Mouse (Mus musculus): ENCODE data around the gene Zfp978.
"Not testable (repeated sequence)": the region's sequence is repeated elsewhere in the genome, so short reads cannot be mapped to it uniquely, and the experiment has no call there.

Zfp978 gene

DNA sequence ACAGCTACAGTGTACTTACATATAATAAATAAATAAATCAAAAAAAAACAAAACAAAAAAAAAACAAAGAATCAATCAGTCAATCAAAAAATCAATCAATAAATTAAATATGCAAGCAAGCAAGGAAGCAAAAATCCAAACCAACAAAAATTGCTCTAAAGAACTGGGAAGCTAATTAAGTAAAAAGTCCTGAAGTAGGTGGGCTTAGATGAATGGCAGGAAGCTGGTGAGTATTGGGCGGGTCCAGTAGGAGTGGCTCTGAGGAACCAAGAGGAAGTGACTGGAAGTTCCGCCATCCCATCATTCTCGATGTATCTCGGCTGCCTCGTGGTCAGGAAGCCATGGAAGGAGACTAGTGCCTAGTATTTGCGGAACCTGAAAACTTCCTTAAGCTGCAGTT, at the start of gene Zfp978:
Gene Zfp978, plus strand, starts transcription at position 301 of the 400 bp plus-strand sequence.
- DNase-seq = not testable (repeated sequence)

DNA sequence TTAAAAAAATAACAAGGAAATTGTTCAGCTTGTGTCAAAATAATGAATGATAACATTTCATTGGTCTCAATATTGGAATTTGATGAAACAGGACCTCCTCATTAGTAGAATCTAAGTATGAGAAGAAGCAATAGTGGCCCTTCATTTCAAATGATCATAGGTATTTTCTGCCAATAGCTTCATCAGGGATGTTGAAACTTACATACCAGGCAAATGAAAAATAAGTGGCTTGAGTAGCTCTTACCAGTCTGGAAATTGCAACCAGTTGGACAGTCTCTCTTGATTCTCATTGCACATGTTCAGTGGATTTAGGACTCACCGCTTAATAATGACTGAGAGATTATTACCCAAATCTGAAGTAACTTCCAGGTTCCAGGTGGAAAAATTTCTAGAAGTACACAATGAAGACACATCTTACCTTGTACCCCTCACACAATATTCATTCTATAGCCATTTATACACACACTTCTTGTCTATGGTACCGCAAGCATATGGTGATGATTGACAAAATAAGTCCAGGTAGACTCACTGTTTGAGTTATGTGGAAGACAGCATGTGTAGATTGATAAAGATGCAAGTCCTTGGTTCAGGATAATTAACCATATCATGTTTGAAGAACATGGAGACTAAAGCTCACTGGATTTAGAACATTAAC, 25.9 kb upstream of the Zfp978 start:
- not testable (repeated sequence) for DNase-seq

DNA sequence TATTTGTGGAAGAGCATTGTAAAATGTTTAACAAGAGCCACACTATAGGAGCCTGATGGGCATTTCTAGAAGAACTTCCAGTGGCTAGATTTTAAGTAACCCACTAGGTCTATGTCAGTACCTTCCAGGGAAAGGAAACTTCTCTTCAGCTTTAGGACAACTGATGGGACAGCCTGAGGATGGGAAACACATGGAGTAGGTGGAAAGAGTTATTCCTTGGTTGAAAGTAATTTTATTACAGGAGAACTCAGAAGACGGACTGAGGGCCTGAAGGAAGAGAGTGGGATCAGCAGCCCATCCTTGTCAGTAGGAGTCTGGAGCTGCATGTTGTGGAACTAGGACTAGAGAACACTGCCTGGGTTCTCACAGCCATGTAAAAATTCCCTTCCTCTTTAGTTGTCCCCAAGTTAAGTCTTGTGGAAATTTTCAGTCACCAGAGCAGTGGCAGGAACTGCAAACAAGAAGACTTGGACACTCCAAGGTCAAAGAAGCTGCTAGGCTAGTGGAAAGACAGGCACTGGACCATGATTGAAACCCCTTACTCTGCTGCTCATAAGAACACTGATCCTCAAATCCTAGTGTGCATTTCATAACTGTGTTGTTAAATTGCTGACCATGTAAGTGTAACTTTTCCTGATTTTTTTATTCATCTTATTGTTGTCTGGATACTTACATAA, 25.3 kb upstream of the Zfp978 start:
- peak in 1 of 2 experiments; percentile 16 for DNase-seq

DNA sequence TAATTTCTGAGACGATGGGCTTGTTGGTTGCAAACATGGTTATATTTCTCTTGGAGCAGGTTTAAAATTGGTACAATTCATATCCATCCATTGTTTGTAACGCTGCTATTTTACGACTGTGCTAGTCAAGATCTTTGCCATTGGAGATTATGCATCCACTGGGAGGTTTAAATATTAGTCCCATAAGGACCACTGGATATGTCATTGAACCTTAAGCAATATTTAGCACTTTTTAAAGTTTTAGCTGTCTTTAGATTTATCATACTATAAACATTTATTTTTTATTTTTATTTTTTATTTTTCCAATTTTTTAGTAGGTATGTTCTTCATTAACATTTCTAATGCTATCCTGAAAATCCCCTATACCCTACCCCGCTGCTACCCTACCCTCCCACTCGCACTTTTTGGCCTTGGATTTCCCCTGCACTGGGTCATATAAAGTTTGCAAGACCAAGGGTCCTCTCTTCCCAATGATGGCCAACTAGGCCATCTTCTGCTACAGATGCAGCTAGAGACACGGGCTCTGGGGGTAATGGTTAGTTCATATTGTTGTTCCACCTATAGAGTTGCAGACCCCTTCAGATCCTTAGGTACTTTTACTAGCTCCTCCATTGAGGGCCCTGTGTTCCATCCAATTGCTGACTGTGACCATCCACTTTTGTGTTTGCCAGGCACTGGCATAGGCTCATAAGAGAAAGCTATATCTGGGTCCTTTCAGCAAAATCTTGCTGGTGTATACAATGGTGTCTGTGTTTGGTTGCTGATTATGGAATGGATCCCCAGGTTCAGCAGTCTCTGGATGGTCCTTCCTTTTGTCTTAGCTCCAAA, 24.5 kb upstream of the Zfp978 start:
- DNase-seq = peak; percentile 35 to 40

- peak in 1 of 2 experiments; percentile 13 for DNase-seq
These were observed 23.6 kb upstream of the Zfp978 start for GRCm38 (mm10) chr4:147337520-147337919.

DNA sequence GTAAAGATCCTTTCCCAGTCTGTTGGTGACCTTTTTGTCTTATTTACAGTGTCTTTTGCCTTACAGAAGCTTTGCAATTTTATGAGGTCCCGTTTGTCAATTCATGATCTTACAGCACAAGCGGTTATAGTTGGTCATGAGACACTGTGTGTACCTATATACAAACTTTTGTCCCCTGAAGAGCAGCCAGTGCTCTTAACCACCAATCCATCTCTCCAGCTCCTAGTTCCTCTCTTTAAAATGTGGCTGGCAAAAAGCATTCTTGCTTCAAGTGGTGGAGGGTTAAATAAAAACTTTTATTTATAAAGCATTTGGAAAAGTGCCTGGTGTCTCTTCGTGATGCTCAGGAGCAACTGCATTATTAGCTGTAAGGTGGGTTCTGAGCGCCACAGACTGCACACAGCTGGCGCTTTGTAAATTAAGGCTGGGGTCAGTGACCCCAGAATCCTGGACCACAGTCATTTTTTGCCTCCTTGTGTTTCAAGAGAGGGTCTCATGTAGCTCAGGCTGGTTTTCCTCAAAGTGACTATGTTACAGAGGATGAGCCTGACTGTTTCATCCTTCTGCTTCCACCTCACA, 23.0 kb upstream of the Zfp978 start:
- peak in 1 of 2 experiments; percentile 9 for DNase-seq

DNA sequence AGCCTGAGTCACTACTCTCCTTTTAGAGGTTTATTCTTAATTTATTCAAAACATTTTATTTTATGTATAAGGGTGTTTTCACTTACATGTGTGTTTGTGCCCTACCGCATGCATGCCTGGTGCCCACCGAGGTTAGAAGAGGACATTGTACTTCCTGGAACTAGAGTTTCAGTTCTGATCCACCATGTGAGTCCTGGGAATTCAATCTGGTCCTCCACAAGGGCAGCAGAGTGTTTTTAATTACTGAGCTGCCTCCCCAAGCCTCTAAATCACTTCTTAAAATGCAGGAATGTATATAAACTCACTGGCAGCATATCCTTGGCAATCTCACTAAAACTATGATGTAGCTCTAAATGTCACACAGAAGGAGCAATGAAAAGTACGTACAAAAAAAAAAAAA, 22.4 kb upstream of the Zfp978 start:
- DNase-seq = not testable (repeated sequence)

- peak in 1 of 2 experiments; percentile 35 for DNase-seq
These were observed 21.4 kb upstream of the Zfp978 start for GRCm38 (mm10) chr4:147339601-147340219.

GRCm38 (mm10) chr4:147340236-147340635, 20.9 kb upstream of the Zfp978 start:
- DNase-seq = not testable (repeated sequence)

DNA sequence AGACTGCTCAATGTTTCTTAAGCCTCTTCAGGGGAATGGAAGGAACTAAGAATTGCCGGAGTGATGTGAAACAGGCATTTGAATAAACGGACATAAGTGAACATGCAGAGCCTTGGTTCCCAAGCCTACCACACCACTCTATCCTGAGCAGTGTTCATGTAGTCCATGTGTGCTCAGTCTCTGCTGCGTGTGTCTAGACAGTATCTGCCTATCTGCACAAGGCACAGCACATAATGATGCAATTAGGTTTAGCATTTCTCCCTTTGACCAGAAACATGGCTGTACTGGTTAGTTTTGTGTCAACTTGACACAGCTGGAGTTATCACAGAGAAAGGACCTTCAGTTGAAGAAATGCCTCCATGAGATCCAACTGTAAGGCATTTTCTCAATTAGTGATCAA, 20.2 kb upstream of the Zfp978 start:
- DNase-seq = not testable (repeated sequence)

- DNase-seq = peak; percentile 38 to 43
These were observed 17.8 kb upstream of the Zfp978 start for GRCm38 (mm10) chr4:147343042-147343908.

GRCm38 (mm10) chr4:147345061-147345554, 16.0 kb upstream of the Zfp978 start:
- not testable (repeated sequence) for DNase-seq

DNA sequence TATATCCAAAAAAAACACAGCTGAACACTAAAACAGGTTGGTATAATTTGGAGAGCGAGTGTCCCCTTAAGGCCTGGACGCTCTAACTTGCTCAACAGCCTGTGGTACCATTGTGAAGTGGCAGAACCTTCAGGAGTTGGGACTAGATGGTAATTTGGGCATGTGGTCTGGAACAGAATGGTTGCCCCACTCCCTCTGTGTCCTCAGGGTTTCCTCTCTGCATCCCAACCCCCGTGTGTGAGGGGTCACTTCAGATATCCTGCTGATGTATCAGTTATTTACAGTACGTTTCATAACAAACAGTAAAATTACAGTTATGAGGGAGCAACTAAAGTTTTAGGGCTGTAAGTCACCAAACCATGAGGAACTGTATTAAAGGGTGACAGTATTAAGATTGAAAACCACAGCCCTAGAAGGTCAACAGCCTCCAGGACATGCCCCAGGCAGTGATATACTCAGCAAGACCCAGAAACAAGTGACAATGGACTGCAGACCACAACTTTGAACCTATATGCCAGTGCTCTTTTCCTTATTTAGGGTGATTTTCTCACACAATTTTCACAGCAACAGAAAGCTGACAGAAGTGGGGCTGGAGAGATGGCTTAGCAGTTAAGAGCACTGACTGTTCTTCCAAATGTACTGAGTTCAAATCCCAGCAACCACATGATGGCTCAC, 14.6 kb upstream of the Zfp978 start:
- DNase-seq = not testable (repeated sequence)

DNA sequence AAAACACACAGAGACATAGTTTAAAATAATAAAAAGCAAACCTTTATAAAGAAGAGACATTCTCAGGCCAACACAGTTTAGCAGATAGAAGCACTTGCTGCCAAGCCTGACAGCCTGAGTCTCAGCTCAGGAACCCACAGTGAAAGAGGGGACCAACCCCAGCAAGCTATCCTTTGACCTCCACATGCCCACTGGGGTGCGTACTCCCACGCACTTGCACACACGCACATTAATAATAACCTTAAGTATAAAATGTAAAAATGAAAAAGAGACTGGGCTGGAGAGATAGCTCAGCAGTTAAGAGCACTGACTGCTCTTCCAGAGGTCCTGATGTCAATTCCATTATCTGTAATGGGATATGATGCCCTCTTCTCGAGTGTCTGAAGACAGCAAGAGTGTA, 13.8 kb upstream of the Zfp978 start:
- DNase-seq = not testable (repeated sequence)

DNA sequence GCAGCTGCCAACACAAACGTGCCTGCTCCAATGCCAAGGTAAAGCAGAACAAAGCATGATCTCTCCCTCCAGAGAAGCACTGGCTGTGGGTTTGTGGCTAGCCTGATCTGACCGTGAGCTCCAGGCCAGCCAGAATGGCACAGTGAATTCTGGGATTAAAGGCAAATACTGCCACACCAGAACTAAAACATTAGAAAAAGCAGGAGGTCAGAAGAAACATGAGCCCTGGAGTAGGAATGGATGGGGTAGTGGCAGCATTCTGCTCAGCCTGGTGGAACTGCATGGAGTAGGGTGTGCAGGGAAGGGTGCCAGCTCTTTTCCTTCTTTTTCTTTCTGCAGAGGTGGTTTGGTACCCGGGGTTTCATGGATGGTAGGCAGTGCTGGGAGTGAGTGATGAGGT, 13.2 kb upstream of the Zfp978 start:
- not testable (repeated sequence) for DNase-seq

DNA sequence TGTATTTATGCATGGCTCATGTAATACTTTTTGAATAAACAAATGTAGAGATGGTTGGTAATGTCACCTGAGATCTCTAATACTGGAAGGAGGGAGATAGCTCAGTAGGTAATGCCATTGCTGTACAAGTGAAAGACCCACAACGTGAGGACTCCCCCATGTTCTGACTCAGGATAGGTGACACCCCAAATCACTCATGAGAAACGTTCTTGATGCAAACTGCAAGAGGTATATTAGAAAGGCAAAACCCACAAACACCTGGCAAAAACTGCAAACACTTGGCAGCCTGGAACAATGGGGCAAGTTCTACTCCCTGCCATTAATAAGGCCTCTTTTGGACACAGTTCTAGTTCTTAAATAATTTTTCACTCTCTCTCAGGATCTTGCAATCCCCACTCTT, 12.7 kb upstream of the Zfp978 start:
- DNase-seq = not testable (repeated sequence)

DNA sequence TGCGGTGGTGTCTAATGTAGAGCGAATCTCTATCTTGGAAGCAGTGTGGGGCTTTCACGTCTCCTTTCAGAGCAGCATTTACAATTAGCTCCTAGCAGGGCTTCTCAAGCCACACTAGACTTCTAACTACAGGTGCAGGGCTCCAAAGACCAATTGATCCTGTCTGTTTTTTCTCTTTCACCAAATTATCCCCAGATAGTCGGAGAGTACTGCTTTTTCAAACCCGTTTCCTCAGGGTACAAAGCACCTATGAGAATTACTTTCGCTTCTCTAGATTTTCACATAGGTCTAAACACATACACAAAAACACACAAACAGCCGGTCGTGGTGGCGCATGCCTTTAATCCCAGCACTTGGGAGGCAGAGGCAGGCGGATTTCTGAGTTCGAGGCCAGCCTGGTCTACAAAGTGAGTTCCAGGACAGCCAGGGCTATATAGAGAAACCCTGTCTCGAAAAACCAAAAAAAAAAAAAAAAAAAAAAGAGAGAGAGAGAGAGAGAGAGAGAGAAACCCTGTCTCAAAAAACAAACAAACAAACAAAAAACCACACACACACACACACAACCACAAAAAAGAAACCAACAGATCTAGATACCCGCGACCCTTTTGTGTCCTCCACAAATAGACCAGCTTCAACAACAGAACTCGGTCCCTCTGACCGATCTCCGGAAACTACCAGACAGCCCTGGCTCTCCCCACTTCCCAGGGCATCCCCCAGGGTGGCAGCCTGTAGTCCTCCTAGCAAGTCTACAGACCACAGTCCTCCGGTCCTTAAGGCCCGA, 12.0 kb upstream of the Zfp978 start:
- DNase-seq = peak in 1 of 2 experiments; percentile 34

DNA sequence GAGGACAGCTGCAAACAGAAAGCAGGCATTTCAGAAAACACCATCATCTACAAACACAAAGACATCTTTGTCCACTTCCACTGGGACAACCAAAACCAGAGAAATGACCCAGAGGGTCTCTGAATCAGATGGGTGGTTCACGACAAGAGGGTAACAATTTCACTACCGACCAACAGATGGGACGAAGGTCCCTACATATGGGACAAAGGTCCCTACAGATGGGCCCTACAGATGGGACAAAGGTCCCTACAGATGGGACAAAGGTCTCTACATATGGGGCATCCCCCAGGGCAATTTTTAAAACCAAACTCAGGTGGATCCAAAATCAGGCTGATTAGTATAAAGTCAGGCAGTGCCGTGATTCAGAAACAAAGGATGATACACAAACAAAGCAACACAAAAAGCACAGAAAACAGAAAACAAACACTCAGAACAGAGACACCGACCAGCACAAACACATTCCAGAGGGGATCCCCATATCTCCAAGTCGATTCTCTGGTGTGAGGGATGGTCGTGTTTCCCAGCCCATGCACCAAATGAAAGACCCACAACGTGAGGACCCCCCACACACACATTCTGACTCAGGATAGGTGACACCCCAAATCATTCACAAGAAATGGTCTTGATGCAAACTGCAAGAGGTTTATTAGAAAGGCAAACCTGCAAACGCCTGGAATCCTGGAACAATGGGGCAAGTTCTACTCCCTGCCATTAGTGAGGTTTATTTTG, 11.3 kb upstream of the Zfp978 start:
- not testable (repeated sequence) for DNase-seq

GRCm38 (mm10) chr4:147350541-147350940, 10.6 kb upstream of the Zfp978 start:
- DNase-seq = not testable (repeated sequence)

All from lung, postnatal 4 days (tissue).